Mouse (Mus musculus) embryonic stem cell, embryonic (primary cell): ENCODE results near the gene Gab1.

Source experiments
- CTCF ChIA-PET, 4 experiments: fragments of 300-600 bp in 2 of 4; fragments of 350-600 bp in 2 of 4; sonication (Branson Sonifier 250); formaldehyde crosslinking; loops; one replicate each; lab custom pipeline; 2022; ENCODE audit warnings: inconsistent platforms in 2 of 4; lab: Charles Lee
- POLR2A ChIA-PET, 4 experiments: fragments of 300-600 bp in 2 of 4; fragments of 350-600 bp in 2 of 4; sonication (Branson Sonifier 250); formaldehyde crosslinking; loops; one replicate each; lab custom pipeline; 2022; ENCODE audit warnings: antibody characterized with exemption in 4 of 4, inconsistent platforms in 1 of 4; lab: Charles Lee

Gab1 gene

DNA sequence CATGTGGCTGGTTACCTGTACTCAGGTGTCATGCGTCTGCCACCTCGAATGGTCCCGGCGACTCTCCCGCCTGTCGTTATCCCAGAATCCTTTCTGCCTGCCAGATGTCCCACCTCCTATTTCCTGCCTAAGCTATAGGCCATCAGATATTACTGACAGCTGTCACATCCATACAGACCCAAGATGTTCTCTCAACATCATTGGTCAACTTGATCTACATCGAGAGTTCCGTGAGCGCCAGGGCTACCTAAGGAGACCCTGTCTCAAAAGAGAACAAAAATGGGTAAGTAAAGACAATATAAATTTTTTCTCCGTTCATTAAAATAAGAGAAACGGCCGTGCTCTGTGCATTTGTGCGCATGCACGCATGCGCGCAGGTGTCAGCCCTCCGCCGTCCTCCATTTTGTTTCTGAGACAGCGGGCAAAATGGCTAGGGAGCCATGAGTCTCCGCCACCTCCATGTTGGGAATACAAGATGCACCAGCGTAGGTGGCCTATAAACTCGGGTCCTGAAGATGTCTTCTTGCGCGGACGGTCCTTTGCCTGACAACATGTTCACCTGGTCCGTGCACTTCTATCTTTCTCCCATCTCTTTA is 21.0 kb downstream of the Gab1 start:
- CTCF ChIA-PET = interaction anchor here (0.6 to 0.9 kb wide), 6 partner anchors 11 to 105 kb away, joined by 3 to 10 read pairs (median 4); no protein-coding TSS in a partner anchor
- POLR2A ChIA-PET = interaction anchor here (0.5 to 6.2 kb wide), 60 partner anchors 8 to 1883 kb away, joined by 3 to 90 read pairs (median 4); partner anchors contain the start of genes Gab1 (in 3 of the 4), Usp38 (in 3 of the 4) and Smarca5 (in 1 of the 4)

DNA sequence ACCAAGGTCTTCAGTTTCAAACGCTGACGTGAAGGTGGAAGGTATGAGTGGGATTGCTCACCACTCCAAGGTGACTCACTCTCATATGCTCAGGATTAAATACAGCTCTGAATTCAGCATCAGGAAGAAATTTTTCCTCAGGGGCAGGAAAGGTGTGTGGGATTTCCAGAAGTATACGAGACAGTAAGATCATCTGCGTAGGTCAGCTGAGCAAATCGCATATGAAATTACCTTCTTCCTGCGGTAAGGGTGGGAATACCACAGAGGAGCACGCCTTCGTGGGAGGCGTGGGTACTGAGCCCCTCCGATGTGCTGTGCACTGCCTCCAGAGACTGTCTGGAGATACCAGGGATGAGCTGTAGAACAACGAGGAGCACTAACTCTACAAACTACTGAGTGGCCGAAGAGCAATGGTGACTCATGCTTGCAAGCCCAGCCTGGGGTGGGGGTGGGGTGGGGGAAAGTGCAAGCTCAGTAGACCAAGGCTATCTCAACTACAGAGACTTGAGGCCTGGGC is 22.4 kb downstream of the Gab1 start:
- CTCF ChIA-PET = interaction anchor here in 1 of 4 experiments (0.5 kb wide), 1 partner anchor 53 kb away, joined by 3 read pairs; no protein-coding TSS in a partner anchor
- POLR2A ChIA-PET = interaction anchor here in 3 of 4 experiments (0.5 to 6.2 kb wide), 20 partner anchors 9 to 157 kb away, joined by 3 to 90 read pairs (median 4); partner anchors contain the start of gene Usp38 (in 3 of the 3)

DNA sequence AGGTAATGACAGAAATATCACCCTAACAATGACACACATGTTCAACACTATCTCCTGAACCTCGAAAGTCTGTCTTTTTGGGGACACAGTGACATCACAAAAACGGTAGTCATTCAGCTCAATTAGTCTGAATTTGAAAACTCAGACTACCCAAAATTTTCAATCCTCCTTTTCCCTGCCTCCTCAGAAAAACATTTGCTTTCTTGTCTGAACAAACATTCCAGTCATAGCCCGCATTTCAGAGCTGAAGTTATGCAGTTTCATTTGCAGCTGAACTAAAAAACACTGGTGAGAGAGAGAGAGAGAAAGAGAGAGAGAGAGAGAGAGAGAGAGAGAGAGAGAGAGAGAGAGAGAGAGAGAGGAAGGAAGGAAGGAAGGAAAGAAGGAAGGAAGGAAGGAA is 23.2 kb downstream of the Gab1 start:
- ChIA-PET POLR2A (interaction anchor here in 3 of 4 experiments (0.5 to 6.2 kb wide), 21 partner anchors 8 to 609 kb away, joined by 3 to 90 read pairs (median 3); partner anchors contain the start of gene Usp38 (in 2 of the 3)), CTCF (interaction anchor here in 1 of 4 experiments (0.7 kb wide), 1 partner anchor 32 kb away, joined by 3 read pairs; no protein-coding TSS in a partner anchor)

DNA sequence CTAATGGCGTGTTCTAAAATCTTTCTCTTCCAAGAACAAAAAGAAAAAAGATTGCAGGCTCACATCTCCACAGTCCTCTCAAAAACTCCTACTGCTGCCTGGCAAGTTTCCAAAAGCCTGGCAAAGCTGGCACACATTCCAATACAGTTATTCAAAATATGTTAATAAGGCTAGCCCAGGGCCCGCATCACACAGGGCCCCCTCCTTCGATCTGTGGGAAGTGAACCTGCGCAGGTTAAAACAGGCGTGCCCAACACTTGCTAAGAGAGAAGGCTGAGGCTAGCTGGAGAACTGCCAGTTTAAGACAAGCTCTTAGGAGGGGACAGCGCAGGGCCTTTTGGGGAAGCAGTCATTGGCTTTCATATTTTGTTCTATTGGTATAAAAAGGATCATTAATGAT is 23.7 kb downstream of the Gab1 start:
- CTCF ChIA-PET = interaction anchor here in 1 of 4 experiments (0.7 kb wide), 1 partner anchor 31 kb away, joined by 3 read pairs; no protein-coding TSS in a partner anchor
- POLR2A ChIA-PET = interaction anchor here in 3 of 4 experiments (0.5 to 6.2 kb wide), 19 partner anchors 8 to 609 kb away, joined by 3 to 90 read pairs (median 4); partner anchors contain the start of gene Usp38 (in 2 of the 3)

DNA sequence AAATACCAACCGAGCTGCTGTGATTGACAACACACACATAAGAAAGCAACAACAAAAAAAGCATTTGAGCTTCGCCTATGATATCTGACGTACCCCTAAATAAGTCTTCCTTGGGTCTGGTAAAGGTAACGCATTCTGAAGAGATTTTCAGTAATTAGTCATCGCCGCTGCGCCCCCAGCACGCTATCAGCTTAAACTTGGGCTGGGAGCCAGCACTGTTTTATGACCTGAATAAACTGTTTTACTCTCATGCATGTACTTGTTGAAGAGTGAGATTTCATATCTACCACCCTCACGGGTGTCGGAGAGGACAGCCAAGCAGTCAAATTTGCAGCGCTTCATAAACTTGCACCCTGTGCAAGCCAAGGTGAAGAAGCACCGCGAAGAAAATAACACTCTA is 26.7 kb downstream of the Gab1 start:
- ChIA-PET CTCF (no interaction called here), POLR2A (interaction anchor here in 3 of 4 experiments (0.7 to 1.4 kb wide), 8 partner anchors 10 to 161 kb away, joined by 3 to 5 read pairs (median 3); partner anchors contain the start of gene Usp38 (in 2 of the 3))

DNA sequence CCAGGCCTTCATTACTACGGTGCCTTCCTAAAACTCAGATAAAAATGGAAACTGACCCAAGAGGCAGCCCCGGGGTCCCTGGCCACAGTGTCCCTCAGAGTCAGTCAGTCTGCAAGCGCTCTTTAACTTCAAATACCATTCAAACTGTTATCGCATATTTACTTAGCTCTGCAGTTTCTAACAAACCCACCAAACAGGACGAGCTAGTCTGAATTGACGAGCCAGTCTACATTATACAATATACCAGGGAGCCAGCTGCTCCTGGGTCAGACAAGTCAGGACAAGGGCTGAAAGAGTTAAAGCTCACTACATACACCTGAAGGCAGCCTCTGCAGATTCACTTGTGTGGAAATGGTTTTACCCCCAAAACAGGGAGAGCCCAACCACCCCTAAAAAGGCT is 27.1 kb downstream of the Gab1 start:
- ChIA-PET CTCF (interaction anchor here in 1 of 4 experiments (0.6 kb wide), 1 partner anchor 17 kb away, joined by 3 read pairs; no protein-coding TSS in a partner anchor), POLR2A (interaction anchor here in 3 of 4 experiments (0.7 to 1.4 kb wide), 9 partner anchors 10 to 162 kb away, joined by 3 to 5 read pairs (median 3); partner anchors contain the start of gene Usp38 (in 2 of the 3))

DNA sequence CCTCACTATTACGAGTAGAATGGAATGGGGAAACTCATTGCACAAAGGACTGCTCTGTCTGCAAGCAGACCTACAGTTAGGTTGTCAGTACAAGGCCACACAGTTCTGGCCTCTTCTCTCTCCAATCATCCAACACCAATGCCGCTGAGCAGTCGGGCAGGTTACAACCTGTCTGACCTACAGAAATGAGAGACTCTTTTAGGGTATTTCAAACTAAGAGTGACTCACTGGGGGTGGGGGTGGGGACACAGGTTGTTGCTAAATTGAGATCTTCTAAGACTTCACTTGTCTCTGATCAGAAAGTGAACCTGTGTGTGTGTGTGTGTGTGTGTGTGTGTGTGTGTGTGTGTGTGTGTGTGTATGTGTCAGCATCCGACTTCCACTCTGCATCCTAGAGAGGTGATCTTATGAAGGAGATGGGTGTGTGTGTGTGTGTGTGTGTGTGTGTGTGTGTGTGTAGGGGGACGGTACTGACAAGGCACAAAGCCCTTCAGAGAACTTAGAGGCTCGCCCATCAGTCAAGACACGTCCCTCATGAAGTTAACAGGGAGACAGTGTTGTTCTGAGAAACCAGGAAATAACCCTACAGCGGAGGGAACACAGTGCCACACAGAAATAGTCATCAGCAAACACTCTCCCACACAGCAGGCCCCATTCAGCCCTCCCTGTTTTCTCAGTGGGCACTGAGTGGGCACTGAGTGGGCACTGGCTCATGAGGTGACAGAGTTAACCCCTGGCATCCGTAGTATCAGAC is 27.7 kb downstream of the Gab1 start:
- POLR2A ChIA-PET = interaction anchor here in 3 of 4 experiments (0.7 to 1.5 kb wide), 10 partner anchors 10 to 162 kb away, joined by 3 to 5 read pairs (median 4); partner anchors contain the start of gene Usp38 (in 2 of the 3)
- CTCF ChIA-PET = interaction anchor here in 1 of 4 experiments (0.6 kb wide), 1 partner anchor 18 kb away, joined by 3 read pairs; no protein-coding TSS in a partner anchor

DNA sequence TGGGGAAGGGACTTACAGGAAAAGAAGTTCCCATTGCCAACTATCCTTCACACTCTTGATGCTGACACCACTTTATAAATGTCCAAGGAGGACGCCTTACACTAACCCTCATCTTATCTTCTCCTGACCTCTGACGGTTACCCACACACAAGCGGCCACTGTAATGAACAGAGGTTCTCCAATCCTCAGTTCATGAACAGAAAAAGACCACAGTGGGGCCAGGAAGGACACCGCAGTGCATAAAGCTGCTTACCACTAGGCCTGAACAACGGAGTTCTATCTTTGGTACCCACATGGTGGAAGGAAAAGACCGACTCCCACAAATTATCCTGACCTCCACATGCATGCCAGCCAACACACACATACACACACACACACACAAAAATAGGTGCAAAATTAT is 28.7 kb downstream of the Gab1 start:
- POLR2A ChIA-PET = interaction anchor here in 3 of 4 experiments (0.6 to 1.5 kb wide), 6 partner anchors 8 to 21 kb away, joined by 3 to 5 read pairs (median 4); no protein-coding TSS in a partner anchor
- CTCF ChIA-PET = no interaction called here

DNA sequence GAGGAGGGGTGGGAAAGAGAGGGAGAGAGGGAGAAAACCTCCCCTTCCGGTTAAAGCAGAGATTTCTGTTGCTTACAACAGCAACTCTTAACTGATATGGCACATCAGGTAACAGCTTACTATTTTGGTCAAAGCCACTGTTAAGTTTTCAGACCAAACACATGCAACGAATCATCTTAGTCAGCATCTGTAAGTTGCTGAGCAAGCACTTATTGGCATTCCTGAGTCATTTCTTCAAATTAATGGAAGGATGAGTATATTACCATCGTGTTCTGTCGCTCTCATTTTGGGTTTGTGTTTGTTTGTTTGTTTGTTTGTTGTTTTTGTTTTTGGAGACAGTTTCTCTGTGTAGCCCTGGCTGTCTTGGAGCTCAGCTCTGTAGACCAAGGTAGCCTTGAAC is 30.3 kb downstream of the Gab1 start:
- POLR2A ChIA-PET = interaction anchor here in 2 of 4 experiments (0.6 to 6.0 kb wide), 10 partner anchors 7 to 213 kb away, joined by 3 to 41 read pairs (median 4); no protein-coding TSS in a partner anchor
- CTCF ChIA-PET = no interaction called here

DNA sequence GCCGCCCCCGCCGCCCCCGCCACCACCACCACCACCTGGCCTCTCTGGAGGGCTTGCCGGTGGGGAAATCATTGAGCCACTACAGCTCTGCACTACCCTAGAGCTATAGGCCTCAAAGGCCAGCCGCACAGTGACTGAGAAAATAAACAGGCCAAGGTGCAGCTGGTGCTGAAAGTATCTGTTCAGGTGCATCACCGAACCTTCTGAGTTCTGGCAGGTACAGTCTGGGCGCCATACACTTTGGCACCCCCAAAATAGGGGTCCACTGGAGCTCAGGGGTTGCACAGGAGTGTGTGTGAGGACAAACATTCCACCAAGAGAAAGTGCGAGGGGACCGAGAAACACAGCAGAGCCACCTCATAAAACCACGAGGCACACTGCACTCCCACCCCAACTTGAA is 31.7 kb downstream of the Gab1 start:
- POLR2A ChIA-PET = interaction anchor here in 2 of 4 experiments (0.7 to 6.0 kb wide), 13 partner anchors 9 to 166 kb away, joined by 3 to 41 read pairs (median 3); partner anchors contain the start of genes Smarca5 (in 1 of the 2) and Usp38 (in 1 of the 2)
- CTCF ChIA-PET = interaction anchor here in 1 of 4 experiments (0.6 kb wide), 1 partner anchor 10 kb away, joined by 3 read pairs; no protein-coding TSS in a partner anchor

DNA sequence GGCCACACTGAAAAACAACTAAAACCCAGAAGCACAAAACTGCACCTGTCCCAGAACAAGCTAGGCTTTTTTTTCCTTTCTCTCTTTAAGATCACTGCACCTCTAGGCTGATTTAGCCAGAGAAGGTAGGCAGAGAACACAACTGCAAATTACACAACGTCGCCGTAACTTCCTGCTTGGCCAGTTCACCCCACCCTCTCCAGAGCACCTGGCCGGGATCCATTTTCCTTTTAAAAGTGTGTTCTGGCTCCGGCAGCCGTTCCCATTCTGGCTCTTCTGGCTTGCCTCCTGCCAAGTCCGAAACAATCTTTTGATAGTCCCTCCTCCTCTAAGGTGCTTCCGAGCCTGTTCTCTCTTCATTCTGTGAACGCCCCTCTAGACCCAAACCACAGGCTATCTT is 32.4 kb downstream of the Gab1 start:
- POLR2A ChIA-PET = interaction anchor here in 3 of 4 experiments (1.0 to 6.0 kb wide), 11 partner anchors 9 to 167 kb away, joined by 3 to 41 read pairs (median 5); partner anchors contain the start of gene Usp38 (in 1 of the 3)

DNA sequence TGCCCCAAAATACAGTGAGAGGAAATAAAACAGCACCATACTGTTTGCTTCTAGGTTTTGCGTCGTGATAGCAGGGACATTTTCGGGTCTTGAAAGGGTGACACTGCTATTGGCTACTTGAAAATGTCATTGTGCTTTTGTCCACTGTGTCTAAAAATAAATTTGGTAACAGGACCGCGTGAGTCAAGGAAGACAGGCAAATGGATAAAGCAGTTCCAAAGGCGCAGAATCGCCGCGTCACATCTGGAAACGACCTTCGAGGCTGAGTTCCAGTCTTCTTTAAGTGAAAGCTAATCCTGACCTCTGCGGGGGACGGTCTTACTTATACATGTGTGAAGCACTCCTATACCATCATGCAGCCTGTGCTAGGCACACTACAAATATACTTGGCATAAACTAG is 35.0 kb downstream of the Gab1 start:
- ChIA-PET CTCF (no interaction called here), POLR2A (interaction anchor here in 2 of 4 experiments (1.2 to 6.0 kb wide), 6 partner anchors 9 to 170 kb away, joined by 3 to 41 read pairs (median 5); partner anchors contain the start of gene Usp38 (in 1 of the 2))

More for the DNA sequence above, 32.4 kb downstream of the Gab1 start:
- CTCF ChIA-PET = interaction anchor here in 1 of 4 experiments (0.6 kb wide), 1 partner anchor 159 kb away, joined by 4 read pairs; no protein-coding TSS in a partner anchor

DNA sequence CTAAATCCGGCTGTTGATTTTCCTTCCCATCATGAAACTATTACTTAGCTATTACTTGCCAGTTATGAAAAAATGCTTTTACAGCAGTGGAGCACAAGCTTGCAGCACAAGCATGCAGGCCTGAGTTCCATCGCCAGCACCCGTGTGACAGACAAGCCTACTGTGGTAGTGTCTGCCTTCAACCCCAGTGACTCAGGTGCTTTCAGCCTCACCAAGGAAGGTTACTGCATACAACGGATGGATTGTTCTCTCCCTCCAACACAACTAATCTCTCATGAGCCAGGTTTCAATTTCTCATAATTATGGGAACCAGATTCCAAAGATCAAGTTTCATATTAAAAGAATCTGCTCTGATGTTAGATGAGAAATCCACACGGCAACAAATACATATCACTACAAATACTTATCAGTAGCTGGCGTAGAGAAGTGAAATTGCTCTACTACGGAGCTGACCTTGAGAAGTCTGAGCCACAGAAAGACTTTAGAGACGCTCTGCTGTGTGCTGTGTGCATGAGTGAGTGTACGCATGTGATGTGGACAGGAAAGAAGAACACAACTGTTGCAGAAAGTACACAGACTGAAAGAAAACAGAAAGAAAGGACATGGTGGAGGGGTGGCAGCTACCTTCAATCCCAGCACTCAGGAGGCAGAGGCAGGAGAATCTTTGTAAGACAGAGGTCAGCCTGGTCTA is 36.4 kb downstream of the Gab1 start:
- CTCF ChIA-PET = no interaction called here
- POLR2A ChIA-PET = no interaction called here

DNA sequence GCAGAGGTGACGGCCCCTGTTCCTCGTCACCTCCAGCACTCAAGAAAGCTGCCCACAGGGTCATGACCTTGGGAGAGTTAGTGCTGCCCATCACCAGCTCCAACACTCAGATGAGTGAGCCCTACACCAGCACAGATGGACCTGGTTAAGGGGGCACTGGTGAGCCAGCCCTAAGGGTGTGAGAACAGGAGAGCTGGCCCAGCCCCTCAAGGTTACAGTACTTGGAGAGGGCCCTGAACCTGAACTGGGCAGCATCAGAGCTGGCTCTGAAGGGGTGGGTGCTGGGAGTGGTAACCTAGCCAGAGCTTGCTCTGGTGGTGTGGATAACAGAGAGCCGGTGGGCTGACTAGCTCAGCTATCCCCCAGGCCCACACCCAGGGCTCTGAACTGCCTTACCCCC is 37.8 kb downstream of the Gab1 start:
- POLR2A ChIA-PET = interaction anchor here (0.5 to 2.3 kb wide), 12 partner anchors 9 to 23 kb away, joined by 3 to 7 read pairs (median 3); no protein-coding TSS in a partner anchor

DNA sequence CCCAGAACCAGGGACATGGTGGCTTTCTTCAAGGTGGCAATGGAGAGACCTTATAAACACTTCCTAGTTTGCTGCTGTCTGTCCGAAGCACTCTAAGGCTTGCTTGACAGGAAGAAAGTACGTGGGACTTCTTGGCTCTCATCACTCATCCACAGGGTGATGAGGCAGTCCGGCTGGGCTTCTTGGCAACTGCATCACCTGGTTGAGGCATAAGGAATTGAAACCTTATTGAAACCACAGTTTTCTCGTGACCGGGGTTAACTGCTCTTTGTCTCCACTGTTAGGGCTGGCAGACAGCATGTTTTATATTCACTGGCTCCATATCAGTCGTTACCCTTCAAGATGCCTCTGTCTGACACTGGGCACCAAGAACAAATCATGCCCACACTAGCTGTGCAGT is 40.2 kb downstream of the Gab1 start:
- POLR2A ChIA-PET = interaction anchor here in 2 of 4 experiments (0.6 to 0.7 kb wide), 2 partner anchors 9 to 14 kb away, joined by 3 to 4 read pairs; no protein-coding TSS in a partner anchor
- CTCF ChIA-PET = no interaction called here

More for the DNA sequence above, 37.8 kb downstream of the Gab1 start:
- CTCF ChIA-PET = interaction anchor here in 2 of 4 experiments (0.5 to 1.1 kb wide), 2 partner anchors 89 to 150 kb away, joined by 3 to 4 read pairs; no protein-coding TSS in a partner anchor

DNA sequence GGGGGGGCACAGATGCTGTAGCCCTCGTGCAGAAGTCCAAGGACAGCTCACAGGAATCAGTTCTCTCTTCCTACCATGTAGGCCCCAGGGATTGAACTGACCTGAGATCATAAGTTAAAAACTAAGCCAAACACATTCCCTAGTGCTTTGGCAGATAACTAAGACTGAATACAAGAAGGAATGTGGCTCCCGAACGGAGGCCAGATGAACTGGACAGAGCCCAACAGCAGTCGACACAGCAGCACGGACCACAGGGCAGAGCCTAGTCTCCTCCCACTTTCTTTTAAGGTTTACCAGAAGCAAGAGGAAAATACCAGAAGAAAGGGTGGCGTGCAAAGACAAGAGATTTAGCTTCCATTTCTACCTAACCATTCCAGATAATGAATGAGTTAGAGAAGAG is 42.1 kb downstream of the Gab1 start:
- ChIA-PET POLR2A (interaction anchor here in 2 of 4 experiments (1.0 to 1.5 kb wide), 4 partner anchors 9 to 11 kb away, joined by 3 to 5 read pairs (median 3); no protein-coding TSS in a partner anchor), CTCF (interaction anchor here in 1 of 4 experiments (0.6 kb wide), 1 partner anchor 11 kb away, joined by 3 read pairs; no protein-coding TSS in a partner anchor)
